Mouse (Mus musculus) erythroblast, adult 5-6 weeks (primary cell): ENCODE measurements around the gene Myo10. TPM values are rescaled to one million over a fixed set of nuclear protein-coding genes. Genes with fewer than 3 reads are reported as not detected.

Experiments used
- ATAC-seq: replicated peaks from 2 replicates; pipeline ENCODE4 v1.8.0; 2016; ENCODE audit warnings: moderate number of reproducible peaks, mild to moderate bottlenecking, moderate TSS enrichment, inconsistent platforms; ENCODE audit not compliant: poor library complexity, low FRiP score, severe bottlenecking
- total RNA-seq, 2 experiments: library from RNA; stranded (forward) in 1 of 2; stranded (reverse) in 1 of 2; fragments of 150-400 nt in 1 of 2; fragments of 200-764, 138-1000 nt in 1 of 2; gene quantifications; 2 replicates each; pipeline versions ENCODE4 v1.2.3 to v1.2.4; 2015 to 2017; ENCODE audit warnings: low replicate concordance in 2 of 2

The Myo10 gene
- total RNA-seq (2015; ENCODE audit: low replicate concordance) (1.7 and 2.1 TPM in 2 replicates), total RNA-seq (2017; ENCODE audit: low replicate concordance) (5.9 and 6.0 TPM in 2 replicates)

DNA sequence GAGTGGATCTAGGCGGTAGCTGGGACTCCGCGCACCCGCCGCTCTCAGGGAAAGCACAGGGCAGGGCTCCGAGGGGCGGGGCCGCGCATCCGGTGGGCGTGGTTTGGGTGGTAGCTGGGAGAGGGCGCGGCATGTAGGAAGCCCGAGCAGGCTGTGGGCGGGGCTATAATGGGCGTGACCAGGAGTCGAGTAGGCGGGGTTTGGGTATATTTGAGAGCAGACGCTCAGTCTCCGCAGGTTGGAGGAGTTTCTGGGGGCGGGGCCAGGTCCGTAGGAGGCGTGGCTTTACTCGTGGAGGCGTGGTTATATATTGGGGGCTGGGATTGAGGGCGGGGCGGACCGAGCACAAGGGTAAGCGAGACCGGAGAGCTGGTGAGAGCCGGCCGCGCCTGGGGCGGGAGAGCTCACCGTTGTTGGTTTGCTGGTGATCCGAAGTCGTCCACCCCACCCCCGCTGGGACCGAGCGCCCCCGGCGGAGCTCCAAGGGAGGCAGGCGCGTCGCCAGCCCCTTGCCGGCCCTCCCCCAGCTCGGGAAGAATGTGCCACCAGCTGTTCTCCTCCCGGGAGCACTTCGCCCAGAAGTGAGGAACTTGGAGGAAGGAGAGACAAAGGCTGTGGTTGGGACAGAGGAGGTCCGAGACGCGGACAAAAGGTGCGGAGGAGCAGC is at the start of gene Myo10:
Myo10 (plus strand) TSS at position 326 of the 667 bp plus-strand sequence.
- ATAC-seq = peak; percentile 82

DNA sequence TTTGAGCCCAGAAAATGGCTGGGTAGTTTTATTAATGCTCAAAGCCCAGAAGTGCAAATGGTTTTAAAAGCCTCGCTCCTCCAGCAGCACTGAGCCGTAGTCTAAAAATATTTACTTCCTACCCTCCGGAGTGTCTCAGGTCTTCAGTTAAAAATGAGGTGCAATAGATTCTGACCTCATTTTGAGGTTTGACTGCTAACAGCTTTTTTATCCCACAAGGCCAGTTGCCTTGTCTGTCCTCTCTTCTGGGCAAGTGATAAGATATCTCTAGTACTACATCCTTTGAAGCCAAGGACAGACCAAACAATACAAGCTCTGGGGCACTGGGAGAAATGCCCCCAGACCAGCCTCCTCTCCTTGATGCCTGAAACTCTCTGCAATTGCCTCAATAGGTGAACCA is 49.2 kb upstream of the Myo10 start:
- no peak for ATAC-seq

DNA sequence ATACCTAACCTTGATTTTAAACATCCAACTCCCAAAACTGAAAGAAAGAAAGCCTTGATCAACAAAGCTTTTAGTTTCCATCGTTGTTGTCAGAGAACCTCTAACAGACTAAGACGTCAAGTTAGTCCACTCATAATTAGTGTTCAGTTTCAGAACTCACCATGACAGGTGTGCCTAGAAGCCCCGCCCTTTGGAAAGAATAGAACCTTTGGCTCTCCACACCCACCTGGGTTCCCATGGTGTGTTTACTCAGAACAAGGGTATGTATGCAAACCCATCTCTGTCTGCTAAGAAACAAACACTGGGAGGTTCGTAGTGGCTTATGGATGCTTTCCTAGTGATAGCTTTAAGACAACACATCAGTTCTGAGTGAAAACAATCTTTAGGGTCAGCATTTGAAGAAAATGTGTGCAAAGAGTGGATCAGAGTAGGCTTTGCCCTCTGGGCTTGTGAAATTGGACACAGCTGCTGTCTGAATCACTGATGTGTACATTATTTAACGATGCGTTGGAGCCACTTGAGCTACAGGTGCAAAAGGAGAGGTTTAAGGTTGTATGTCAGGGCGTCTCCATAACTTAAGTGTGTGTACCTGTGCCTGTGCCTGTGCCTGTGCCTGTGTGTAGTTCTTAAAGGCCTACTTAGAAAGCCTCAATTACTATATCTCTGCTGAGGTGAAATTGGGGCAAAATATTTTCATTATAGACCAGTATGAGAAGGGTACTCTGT is 48.3 kb upstream of the Myo10 start:
- ATAC-seq = no peak

DNA sequence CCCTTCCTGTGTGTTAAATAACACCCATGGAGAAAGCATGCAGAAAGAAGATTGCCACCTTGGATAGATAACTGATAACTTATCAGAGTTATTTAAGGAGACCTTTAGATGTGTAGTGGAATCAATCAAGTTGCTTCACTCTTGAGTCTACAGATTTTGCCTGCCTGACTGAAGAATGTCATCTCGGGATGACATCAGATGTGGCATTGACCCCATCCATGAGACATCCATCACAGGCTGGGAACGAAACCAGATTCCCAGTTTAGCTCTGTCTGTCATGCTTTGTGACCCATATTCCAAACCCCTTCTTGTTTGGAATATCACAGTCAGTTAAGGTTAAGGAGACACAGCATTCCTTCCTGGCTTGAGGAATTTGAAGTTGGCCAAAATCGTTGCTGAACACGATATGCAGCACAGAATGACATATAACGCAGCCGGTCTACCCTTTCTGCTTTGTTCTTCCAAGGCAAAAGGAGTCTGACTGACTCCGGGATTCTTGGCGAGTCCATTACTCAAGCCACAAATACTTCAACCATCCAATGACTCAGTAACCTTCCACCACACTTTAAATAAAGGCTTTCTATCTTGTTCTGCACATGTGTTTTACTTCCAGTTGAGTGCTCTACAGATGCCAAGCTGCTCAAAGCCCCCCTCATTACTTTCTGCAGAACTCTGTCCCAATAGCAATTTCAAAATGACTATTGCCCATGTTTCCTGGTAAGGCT is 44.8 kb upstream of the Myo10 start:
- ATAC-seq = no peak

DNA sequence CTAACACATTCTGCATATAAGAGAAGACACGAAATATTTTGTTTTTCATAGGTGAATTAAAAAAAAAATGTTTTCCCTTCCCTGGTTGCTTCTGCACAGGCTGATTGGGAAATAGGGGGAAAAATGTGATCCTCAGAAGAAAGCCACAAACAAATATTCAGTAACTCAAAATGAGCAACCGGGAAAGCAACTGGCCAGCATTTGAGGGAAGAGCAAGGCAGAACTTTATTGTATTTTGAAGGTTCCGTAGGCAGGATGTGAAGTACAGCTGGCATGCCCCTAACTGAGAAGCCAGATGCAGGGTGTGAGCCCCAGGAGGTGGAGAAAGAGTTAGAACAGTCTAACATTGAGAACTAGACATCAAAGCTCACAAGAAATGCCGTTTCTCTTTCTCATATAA is 44.0 kb upstream of the Myo10 start:
- no peak for ATAC-seq

DNA sequence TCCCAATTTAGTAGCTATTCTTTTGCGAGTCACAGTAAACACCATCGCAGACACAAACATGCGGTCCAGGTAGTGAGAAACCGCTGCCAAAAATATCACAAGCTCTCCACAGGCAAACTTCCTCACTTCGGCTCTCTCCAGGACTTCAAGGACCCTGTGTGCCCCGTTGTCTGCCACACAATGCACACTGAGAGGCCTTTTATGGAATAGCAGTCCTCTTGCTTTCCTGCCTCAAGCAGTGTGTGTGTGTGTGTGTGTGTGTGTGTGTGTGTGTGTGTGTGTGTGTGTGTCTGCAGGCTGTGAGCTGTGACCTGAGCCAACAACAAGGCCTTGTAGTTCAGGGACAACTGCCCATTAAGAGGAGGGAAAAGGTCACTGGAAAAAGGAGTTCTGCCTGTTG is 41.6 kb upstream of the Myo10 start:
- ATAC-seq = no peak

DNA sequence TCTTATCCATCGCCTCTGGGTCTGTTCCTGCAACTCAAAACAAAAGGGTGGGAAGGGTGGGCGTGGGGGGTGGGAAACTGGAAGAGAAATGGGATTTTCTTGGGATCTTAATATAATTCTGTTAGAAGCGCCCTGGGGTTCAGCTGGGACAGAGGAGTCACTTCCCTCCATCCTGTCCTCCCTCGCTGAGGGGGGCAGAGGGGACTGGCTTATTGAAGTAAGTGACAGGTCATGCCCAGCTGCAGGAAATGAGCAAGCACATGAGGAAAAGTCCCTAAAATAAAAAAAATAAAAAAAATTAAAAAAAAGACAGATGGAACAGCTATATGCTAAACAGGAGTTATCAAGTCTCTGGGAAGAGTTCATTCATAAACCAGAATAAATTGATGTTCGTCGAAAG is 40.3 kb upstream of the Myo10 start:
- ATAC-seq = no peak

DNA sequence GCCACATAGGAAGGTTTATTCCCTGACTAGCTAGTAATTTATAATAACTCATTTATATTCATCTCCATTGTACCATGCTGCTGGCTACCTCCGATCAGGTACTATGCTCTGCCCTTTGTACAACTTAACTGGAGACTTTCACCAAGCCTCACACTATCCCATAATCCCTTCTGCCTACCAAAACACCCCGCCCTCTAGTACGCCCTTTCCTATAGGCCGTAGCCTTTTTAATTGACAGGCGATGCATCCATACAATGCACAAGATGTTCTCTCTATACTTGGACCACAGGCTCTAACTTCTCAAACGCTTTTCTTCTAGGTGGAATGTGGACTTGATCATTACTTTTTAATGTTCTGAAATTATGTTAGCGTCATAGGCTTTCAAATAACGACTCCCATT is 39.0 kb upstream of the Myo10 start:
- ATAC-seq = no peak

DNA sequence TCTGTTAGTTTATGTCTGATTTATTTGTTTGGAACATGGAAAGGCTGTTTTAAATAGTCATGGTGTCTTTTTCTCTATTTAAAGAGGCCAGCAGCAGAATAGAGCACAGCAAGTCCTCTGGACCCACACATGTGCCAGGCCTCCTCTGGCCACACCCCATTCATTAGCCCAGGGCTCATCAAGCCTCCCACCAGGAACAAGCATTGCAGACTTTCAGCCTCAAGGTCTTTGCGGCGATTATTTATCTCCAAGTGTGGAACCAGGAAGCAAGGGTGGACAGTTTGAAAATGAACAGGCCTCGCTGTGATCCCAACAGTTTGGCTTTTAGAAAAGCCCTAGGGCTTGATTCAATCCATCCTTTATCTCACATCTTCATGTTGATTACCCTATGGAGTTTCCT is 35.5 kb upstream of the Myo10 start:
- ATAC-seq = no peak

DNA sequence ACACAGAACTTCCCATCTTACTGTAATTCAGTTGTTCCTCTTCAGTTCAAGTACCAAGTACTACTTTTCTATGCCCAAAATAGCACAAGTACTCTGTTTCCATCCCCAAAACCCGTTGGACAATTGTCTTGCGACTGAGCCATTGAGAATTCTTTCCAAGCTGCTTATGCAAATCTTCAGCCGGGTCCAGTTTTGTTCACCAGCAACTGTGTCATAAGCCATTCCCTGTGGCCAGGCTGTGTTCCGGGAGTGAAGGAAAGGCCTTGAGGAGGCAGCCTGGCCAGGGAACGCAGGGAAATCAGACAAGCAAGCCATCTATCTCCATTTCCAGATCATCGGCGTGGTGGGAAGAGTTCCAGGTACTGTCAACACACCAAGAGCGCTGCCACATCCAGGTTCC is 34.4 kb upstream of the Myo10 start:
- no peak for ATAC-seq

DNA sequence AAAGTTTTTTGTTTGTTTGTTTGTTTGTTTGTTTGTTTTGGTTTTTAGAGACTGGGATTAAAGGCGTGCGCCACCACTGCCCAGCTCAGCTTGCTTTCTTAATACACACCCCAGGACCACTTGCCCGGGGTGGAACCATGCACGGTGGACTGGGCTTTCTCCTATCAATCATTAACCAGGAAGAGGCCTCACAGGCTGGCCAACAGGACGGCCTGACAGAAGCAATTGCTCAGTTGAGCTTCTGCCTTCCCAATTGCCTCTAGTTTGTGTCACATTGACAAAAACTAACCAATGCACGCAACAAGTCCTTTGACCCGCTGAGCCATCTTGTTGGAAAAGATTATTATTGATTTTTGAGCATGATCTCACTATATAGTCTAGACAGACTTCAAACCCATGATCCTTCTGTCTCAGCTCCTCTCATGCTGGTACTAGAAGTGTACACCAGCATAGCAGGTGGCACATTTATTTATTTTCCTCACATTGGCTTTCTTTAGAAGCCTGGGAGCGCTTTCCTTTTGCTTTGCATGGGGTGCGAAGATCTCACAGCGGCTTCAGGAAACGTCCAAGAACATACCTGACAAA is 32.9 kb upstream of the Myo10 start:
- no peak for ATAC-seq

DNA sequence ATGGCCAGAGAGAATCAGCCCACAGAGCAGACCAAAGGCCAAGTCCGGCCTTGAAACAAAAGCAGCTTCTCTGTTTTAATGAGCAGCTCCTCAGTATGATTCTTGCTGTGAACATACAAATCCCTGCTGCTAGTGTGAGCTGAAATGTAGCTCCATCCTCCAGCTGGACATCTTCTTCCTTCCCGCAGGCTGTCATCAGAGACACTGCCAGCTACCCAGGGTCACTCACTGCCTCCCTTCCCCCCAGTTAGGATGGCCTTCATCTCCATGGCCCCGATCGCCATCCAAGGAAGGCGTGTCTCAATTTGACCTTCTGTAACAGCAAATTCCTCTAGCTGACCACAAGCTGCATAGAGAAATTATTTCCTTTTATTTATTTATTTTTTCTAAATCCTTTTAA is 32.4 kb upstream of the Myo10 start:
- no peak for ATAC-seq

DNA sequence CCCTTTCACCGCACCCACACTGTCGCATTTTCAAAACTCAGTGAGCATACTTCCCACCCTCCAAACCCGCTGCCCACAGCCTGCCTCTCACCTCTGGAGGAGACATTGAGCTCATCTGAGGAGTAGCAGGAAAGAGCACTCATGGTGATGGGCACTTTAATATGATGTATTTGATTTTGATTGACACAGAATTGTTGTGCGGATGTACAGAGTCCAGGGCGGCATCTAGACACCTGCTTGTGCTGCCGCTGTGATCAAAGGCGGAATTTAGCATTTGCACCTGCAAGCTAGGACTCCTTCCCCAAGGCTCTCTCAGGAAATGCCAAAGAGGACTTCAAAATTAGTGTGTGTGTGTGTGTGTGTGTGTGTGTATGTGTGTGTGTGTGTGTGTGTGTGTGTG is 31.4 kb upstream of the Myo10 start:
- no peak for ATAC-seq

DNA sequence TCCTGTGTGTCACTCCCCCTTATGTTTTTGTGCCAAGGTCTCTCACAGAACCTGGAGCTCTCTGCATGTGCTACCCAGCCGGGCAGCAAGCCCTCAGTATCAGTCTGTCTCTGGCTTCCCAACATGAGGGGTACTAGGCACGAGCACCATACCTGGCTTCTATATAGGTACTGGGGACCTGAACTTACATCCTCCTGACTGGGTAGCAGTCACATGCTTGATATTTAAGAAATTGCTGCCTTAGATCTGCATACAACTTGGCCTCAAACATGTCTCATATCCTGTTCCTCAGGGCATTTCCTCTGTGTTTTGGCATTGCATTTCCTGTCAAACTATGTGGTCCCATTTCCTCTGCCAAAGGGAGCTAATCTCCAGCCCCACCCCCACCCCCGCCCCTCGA is 30.4 kb upstream of the Myo10 start:
- ATAC-seq = no peak

DNA sequence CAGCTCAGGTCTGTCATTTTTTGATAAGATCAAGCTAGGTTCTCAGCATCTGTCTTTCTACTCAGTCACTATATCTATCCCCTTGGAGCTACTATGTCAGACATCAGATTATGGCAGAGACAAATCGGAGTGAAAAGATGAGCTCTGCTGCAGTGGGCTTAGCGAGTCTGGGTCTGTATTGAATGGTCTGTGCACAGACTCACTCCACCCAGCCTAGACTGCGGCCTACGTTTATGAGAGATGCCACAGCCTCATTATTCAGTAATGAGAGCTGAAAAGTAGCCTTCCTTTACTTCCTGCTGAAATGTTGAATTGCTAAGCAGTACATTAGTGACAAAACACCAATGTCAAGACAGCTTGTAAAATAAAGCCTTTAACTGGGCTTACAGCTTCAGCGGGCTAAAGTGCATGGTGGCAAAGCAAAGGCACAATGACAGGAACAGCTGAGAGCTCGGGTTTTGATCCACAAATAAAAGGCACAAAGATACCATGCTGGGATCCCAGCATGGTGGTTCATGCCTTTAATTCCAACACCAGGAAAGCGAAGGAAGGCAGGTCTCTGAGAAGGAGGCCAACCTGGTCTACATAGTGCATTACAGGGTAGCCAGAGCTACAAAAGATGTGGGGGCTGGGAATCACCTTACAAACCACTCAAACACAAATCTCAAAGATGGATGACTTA is 28.7 kb upstream of the Myo10 start:
- no peak for ATAC-seq

DNA sequence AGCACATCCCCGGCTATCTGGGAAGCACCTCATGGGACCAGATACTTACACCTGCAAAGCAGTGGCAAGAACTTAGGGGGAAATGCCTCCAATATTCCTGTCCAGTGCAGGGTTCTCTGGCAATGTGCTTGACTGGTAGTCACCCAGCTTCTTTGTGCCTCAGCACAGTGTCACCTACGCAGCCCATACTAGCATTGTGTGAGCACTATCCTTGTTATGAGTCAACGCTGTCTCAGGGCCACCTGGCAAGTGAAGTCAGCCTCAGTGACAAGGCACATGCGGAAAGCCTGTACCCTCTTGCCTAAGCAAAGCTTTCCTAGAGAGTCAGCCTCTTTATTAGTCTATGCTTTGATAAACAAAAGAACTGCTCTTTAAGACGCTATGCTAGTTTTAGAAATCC is 24.0 kb upstream of the Myo10 start:
- no peak for ATAC-seq

DNA sequence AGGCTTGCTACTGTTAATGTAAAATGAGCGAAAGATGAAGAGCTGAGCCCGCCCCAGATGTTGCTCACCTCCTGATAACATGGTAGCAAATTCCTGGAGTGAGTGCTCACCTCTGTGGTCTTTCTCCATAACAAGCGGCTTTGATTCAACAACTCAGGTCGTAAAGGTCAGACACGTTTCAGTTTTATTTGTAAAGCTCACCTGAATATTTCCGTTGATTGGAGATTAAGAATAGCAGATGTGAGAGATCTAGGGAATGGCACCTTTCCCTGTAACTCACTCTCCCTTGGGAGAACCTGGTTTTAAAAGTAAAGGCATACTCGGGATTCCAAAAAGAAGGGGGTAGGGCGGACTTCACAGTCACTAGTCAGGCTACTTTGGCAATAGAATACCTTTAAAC is 20.0 kb upstream of the Myo10 start:
- no peak for ATAC-seq

DNA sequence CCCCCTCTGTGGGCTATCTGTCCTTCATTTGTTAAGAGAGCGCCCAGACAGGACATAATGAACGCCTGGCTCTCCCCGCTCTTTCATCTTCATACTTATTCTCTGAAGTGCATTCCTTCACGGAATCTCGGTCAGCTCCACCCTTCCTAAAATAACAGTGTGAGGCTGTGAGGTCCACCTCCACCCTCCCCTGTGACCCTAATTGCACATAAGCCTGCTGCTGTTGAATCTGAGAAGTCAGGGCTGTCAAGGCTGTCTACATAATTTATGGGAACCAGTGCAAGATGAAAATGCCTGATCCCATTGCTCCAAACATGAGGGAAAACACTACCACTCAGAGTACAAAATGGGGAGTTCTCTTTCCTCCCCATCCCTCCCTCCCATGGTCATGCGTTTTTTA is 19.0 kb upstream of the Myo10 start:
- no peak for ATAC-seq

DNA sequence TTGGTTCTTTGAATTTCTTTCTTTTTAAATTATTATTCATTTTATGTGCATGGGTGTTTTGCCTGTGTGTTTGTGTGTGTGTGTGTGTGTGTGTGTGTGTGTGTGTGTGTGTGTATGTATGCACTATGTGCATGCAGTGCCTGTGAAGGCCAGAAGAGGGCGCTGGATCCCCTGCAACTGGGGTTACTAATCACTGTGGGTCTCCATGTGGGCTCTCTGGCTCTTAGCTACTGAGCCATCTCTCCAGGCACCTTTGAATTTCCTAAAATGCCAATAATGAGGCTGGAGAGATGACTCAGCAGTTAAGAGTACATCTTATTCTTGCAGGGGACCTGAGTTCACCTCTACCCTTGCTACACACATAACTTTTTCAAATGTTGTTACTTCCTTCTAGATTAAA is 18.1 kb upstream of the Myo10 start:
- ATAC-seq = no peak

DNA sequence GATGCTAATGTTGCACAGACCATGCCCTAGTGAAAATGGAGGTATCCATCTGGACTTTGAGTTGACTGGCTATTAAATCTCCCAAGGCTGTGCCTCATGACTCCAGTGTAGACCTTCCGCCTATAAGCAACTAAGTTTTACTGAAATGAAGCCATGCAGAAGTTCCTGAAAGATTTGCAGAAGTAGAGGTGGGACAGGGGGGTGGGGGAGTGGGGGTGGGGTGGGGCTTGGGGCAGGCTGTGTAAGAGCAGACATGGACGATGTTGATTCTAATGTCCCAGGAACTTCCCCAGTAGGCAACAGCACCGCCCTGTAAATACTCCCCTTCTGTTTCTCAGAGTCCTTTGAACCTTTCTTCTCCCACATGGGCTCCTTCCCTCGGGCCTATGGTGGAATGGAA is 16.9 kb upstream of the Myo10 start:
- no peak for ATAC-seq
